Mouse (Mus musculus): ENCODE measurements around the gene Vmn2r109. TPM values are rescaled to one million over a fixed set of nuclear protein-coding genes. Genes with fewer than 3 reads are reported as not detected.
"Not testable (repeated sequence)": the region's sequence is repeated elsewhere in the genome, so short reads cannot be mapped to it uniquely, and the experiment has no call there.

Vmn2r109 gene
- not detected in 2 replicates for polyA plus RNA-seq (2015; fragmentation: Nextera tagmentation; extraction: Ambion mirVana)

DNA sequence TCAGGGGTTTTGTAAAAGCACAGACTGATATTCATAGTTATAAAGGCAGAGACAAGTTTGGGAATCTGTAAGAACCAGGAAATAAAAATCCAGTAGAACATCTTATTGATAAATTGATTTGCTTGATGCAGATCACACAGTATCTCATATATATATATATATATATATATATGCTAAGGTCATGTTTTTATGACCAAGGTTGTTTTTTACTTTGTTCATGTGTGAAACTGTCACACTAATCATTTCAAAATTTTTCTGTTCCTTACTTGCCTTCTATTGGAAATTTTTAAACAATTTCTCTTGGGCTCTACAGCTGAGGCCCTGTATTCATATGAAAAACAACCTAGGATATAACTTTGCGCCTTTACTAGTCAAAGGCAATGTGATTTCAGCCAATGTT lies at the start of gene Vmn2r109:
Gene Vmn2r109, minus strand, starts transcription at position 101 of the 400 bp plus-strand sequence.
- no peak within 1 kb of the TSS for H3K9ac ChIP-seq (replicated peaks; ENCODE audit: low read depth)
- H3K4me1 ChIP-seq (ENCODE audit: insufficient read depth, low read depth, low read length), result no peaks in the 10 kb centered on the region
- H3K36me3 ChIP-seq (ENCODE audit: insufficient read depth, low read length), result no peaks in the 10 kb centered on the region
- 84% methylated on average over 1 of the region's 1 CpGs for WGBS
- no peak within 1 kb of the TSS for H3K4me2 ChIP-seq (replicated peaks; ENCODE audit: low read depth, low read length)
- H3K27ac ChIP-seq (ENCODE audit: low read length), result no peak within 1 kb of the TSS
- no peak within 1 kb of the TSS for H3K4me3 ChIP-seq (ENCODE audit: low read depth, low read length)
- no peaks in the 10 kb centered on the region for H3K9me3 ChIP-seq (ENCODE audit: low read length)
- TF ChIP-seq CTCF (IDR thresholded peaks at IDR 0.05) (no peak), EP300 (IDR thresholded peaks at IDR 0.05) (no peak)
- DNase-seq (ENCODE audit: low spot score) (no peak), ATAC-seq (no peak)
- no peaks in the 10 kb centered on the region for H3K27me3 ChIP-seq (replicated peaks; ENCODE audit: insufficient read depth, low read length)

GRCm38 (mm10) chr17:20596323-20596722 lies 31.8 kb upstream of the Vmn2r109 start, which contains the start of gene Vmn2r110:
Gene Vmn2r110 (minus strand): TSS chr17:20596423.
- DNase-seq (ENCODE audit: low spot score), result no peak

GRCm38 (mm10) chr17:20508247-20508646 lies 56.3 kb downstream of the Vmn2r109 start:
- H3K27ac ChIP-seq (ENCODE audit: low read length); H3K27me3 ChIP-seq (replicated peaks; ENCODE audit: insufficient read depth, low read length); ATAC-seq; H3K4me2 ChIP-seq (replicated peaks; ENCODE audit: low read depth, low read length); H3K9ac ChIP-seq (replicated peaks; ENCODE audit: low read depth); H3K9me3 ChIP-seq (ENCODE audit: low read length); H3K4me1 ChIP-seq (ENCODE audit: insufficient read depth, low read depth, low read length); H3K36me3 ChIP-seq (ENCODE audit: insufficient read depth, low read length); DNase-seq (ENCODE audit: low spot score); H3K4me3 ChIP-seq (ENCODE audit: low read depth, low read length): not testable (repeated sequence)

More at GRCm38 (mm10) chr17:20596323-20596722, 31.8 kb upstream of the Vmn2r109 start, which contains the start of gene Vmn2r110:
- Histone ChIP-seq H3K27me3 (replicated peaks; ENCODE audit: insufficient read depth, low read length) (no peaks in the 10 kb centered on the region), H3K27ac (ENCODE audit: low read length) (no peak within 1 kb of the TSS), H3K9ac (replicated peaks; ENCODE audit: low read depth) (no peak within 1 kb of the TSS), H3K4me1 (ENCODE audit: insufficient read depth, low read depth, low read length) (no peaks in the 10 kb centered on the region), H3K4me2 (replicated peaks; ENCODE audit: low read depth, low read length) (no peak within 1 kb of the TSS), H3K9me3 (ENCODE audit: low read length) (no peaks in the 10 kb centered on the region), H3K4me3 (ENCODE audit: low read depth, low read length) (no peak within 1 kb of the TSS), H3K36me3 (ENCODE audit: insufficient read depth, low read length) (no peaks in the 10 kb centered on the region)
- WGBS, result 18% methylated on average over 1 of the region's 1 CpGs
- TF ChIP-seq EP300 (IDR thresholded peaks at IDR 0.05) (no peak), CTCF (IDR thresholded peaks at IDR 0.05) (no peak)
- ATAC-seq, result no peak

DNA sequence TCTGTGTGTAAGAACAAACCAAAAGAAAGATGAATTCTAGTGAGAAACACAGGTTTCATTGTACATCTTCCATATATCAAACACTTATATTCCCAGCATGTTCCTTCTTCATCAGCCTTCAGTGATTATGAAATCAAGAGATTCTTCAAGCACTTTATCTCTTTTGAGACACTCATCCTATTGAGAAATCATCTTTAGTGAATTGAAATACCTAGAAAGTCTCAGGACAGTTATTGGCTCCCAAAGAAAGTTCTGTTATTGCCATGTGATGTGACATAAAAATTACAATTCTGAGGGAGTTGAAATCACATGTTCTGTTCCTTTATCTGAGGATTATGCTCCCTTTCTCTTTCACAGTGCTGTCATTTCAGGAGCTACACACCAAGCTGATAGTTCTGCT lies 66.7 kb downstream of the Vmn2r109 start, which contains the start of gene Vmn1r225:
Gene Vmn1r225, plus strand, starts transcription at position 301 of the 400 bp plus-strand sequence.
- no peaks in the 10 kb centered on the region for H3K9me3 ChIP-seq (ENCODE audit: low read length)
- TF ChIP-seq CTCF (IDR thresholded peaks at IDR 0.05), result no peak
- no peak for TF ChIP-seq EP300 (IDR thresholded peaks at IDR 0.05)
- H3K27me3 ChIP-seq (replicated peaks; ENCODE audit: insufficient read depth, low read length), result no peaks in the 10 kb centered on the region
- no peaks in the 10 kb centered on the region for H3K4me1 ChIP-seq (ENCODE audit: insufficient read depth, low read depth, low read length)
- H3K4me2 ChIP-seq (replicated peaks; ENCODE audit: low read depth, low read length), result no peak within 1 kb of the TSS
- ATAC-seq (no peak), DNase-seq (ENCODE audit: low spot score) (no peak)
- H3K27ac ChIP-seq (ENCODE audit: low read length), result no peak within 1 kb of the TSS
- no peaks in the 10 kb centered on the region for H3K36me3 ChIP-seq (ENCODE audit: insufficient read depth, low read length)
- no peak within 1 kb of the TSS for H3K9ac ChIP-seq (replicated peaks; ENCODE audit: low read depth)
- H3K4me3 ChIP-seq (ENCODE audit: low read depth, low read length), result no peak within 1 kb of the TSS

Other genes with a start within 250 kb of the Vmn2r109 start
- gene Vmn2r107, start 219.5 kb downstream of the Vmn2r109 start, polyA plus RNA-seq (2015; fragmentation: Nextera tagmentation; extraction: Ambion mirVana), result not detected in 2 replicates
- not detected in 2 replicates for gene Vmn1r224, start 150.6 kb downstream of the Vmn2r109 start, polyA plus RNA-seq (2015; fragmentation: Nextera tagmentation; extraction: Ambion mirVana)
- not detected in 2 replicates for gene Vmn2r108, start 83.4 kb downstream of the Vmn2r109 start, polyA plus RNA-seq (2015; fragmentation: Nextera tagmentation; extraction: Ambion mirVana)
- gene Vmn1r225, start 66.6 kb downstream of the Vmn2r109 start, polyA plus RNA-seq (2015; fragmentation: Nextera tagmentation; extraction: Ambion mirVana), result not detected in 2 replicates
- not detected in 2 replicates for gene Vmn2r110, start 31.7 kb upstream of the Vmn2r109 start, polyA plus RNA-seq (2015; fragmentation: Nextera tagmentation; extraction: Ambion mirVana)
- not detected in 2 replicates for gene Fpr-rs3, start 60.1 kb upstream of the Vmn2r109 start, polyA plus RNA-seq (2015; fragmentation: Nextera tagmentation; extraction: Ambion mirVana)
- not detected in 2 replicates for gene Vmn1r226, start 118.1 kb upstream of the Vmn2r109 start, polyA plus RNA-seq (2015; fragmentation: Nextera tagmentation; extraction: Ambion mirVana)
- gene Vmn1r227, start 165.1 kb upstream of the Vmn2r109 start, polyA plus RNA-seq (2015; fragmentation: Nextera tagmentation; extraction: Ambion mirVana), result not detected in 2 replicates
- not detected in 2 replicates for gene Vmn1r228, start 221.4 kb upstream of the Vmn2r109 start, polyA plus RNA-seq (2015; fragmentation: Nextera tagmentation; extraction: Ambion mirVana)
- not detected in 2 replicates for gene Vmn1r229, start 246.8 kb upstream of the Vmn2r109 start, polyA plus RNA-seq (2015; fragmentation: Nextera tagmentation; extraction: Ambion mirVana)

Measured in lung, postnatal 0 days (tissue).